Comparison of ENCODE assay signal across 26 mouse cellular contexts in the genomic region with DNA sequence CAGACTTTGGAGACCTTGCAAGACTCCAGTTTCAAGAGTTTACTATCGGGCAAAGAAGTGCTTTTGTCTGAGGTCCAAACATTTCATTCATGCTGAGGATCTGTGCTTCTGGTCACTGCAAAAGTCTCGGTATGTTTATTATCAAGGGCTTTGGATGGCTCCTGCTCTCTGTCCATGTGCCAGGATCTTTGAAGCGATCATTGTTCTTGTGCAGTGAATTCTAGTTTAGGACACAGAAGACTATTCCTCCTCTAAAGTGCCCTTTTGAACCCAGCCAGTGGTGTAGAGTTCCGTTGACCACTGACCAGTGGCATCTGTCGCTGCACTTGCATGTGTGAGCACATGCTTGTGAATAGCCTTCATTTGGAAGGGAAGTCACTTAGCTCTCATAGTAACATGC.
DNase-seq lines count a peak whose midpoint lies in the region; ATAC-seq and TF ChIP-seq lines count a peak whose summit lies in the region.
"Had no signal": no experiment of that assay in that cellular context is flagged by ENCODE, and none has a peak within 500 bp of the region (broad histone marks: within the 10 kb centered on the region; RNA-seq: fewer than 3 reads in every experiment).

No protein-coding gene starts in this region.

- no peak overlapping the region for H3K4me3 ChIP-seq in hindbrain, postnatal 0 days (ENCODE audit: low read length)
- H3K4me3 ChIP-seq in hindbrain, embryonic 10.5 days = no peak overlapping the region
- H3K4me3 ChIP-seq: embryonic facial prominence, embryonic 12.5 days; embryonic facial prominence, embryonic 15.5 days; gastrocnemius, adult 2 months; heart, embryonic 12.5 days; heart, embryonic 15.5 days; hindbrain, embryonic 12.5 days; intestine, embryonic 15.5 days had no signal

- DNase-seq in embryo, embryonic 10 days (ENCODE audit: low spot score) = peak; percentile 17
- DNase-seq in embryo, embryonic 11 days = no peak
- DNase-seq in hindbrain, postnatal 0 days (ENCODE audit: low spot score) = peak; percentile 43
- DNase-seq in hindbrain, embryonic 10.5 days (ENCODE audit: low spot score) = no peak
- peak; percentile 92 for DNase-seq in Muller cell, postnatal 12 days (ENCODE audit: inconsistent ontology term)
- DNase-seq in liver = no peak
- DNase-seq: adrenal gland, postnatal 10 days; adrenal gland, postnatal 36 days; cerebellum, adult 18-20 months; cerebellum, adult 9-10 months; cerebellum, postnatal 14 days; forebrain, postnatal 0 days; gastrocnemius, adult 2 months; gastrocnemius, postnatal 14 days; heart, adult 18-20 months; heart, postnatal 10 days; heart, postnatal 36 days; kidney, adult 11 months had no signal

- H3K4me1 ChIP-seq in hindbrain, postnatal 0 days (ENCODE audit: insufficient read depth, low read length) = no peaks in the 10 kb centered on the region
- peaks cover 16% of the 10 kb centered on the region; the same call in 1 of the 2 replicates for H3K4me1 ChIP-seq in hindbrain, embryonic 10.5 days (replicated peaks)
- H3K4me1 ChIP-seq: embryonic facial prominence, embryonic 12.5 days; embryonic facial prominence, embryonic 15.5 days; heart, embryonic 12.5 days; heart, embryonic 15.5 days; hindbrain, embryonic 12.5 days; intestine, embryonic 15.5 days had no signal

- no peaks in the 10 kb centered on the region for H3K27me3 ChIP-seq in hindbrain, postnatal 0 days (ENCODE audit: insufficient read depth, low read length)
- no peaks in the 10 kb centered on the region for H3K27me3 ChIP-seq in hindbrain, embryonic 10.5 days (ENCODE audit: insufficient read depth, poor library complexity, severe bottlenecking)
- H3K27me3 ChIP-seq: embryonic facial prominence, embryonic 12.5 days; embryonic facial prominence, embryonic 15.5 days; heart, embryonic 12.5 days; heart, embryonic 15.5 days; hindbrain, embryonic 12.5 days; intestine, embryonic 15.5 days; Patski had no signal

- H3K9ac ChIP-seq in hindbrain, postnatal 0 days (replicated peaks; ENCODE audit: low read length) = no peak overlapping the region
- H3K9ac ChIP-seq: embryonic facial prominence, embryonic 12.5 days; embryonic facial prominence, embryonic 15.5 days; forebrain, postnatal 0 days; heart, embryonic 12.5 days; heart, embryonic 15.5 days; hindbrain, embryonic 12.5 days; intestine, embryonic 15.5 days had no signal

- no peak for TF ChIP-seq CTCF in hindbrain, postnatal 0 days (IDR thresholded peaks at IDR 0.05; ENCODE audit: low read depth)

- H3K9me3 ChIP-seq in hindbrain, postnatal 0 days (ENCODE audit: low read length) = no peaks in the 10 kb centered on the region
- no peaks in the 10 kb centered on the region for H3K9me3 ChIP-seq in hindbrain, embryonic 10.5 days
- H3K9me3 ChIP-seq: embryonic facial prominence, embryonic 12.5 days; embryonic facial prominence, embryonic 15.5 days; heart, embryonic 12.5 days; heart, embryonic 15.5 days; hindbrain, embryonic 12.5 days; intestine, embryonic 15.5 days had no signal

- peak; percentile 64; the same call in 1 of the 2 replicates for ATAC-seq in hindbrain, postnatal 0 days
- ATAC-seq: forebrain, embryonic 14.5 days; forebrain, postnatal 0 days; intestine, embryonic 15.5 days; Patski had no signal

- no peak overlapping the region for H3K27ac ChIP-seq in hindbrain, postnatal 0 days
- H3K27ac ChIP-seq in hindbrain, embryonic 10.5 days = no peak overlapping the region
- H3K27ac ChIP-seq: embryonic facial prominence, embryonic 12.5 days; embryonic facial prominence, embryonic 15.5 days; gastrocnemius, adult 2 months; heart, embryonic 15.5 days; hindbrain, embryonic 12.5 days; intestine, embryonic 15.5 days had no signal

- 47% methylated on average over 5 of the region's 5 CpGs for WGBS in hindbrain, postnatal 0 days
- 50% methylated on average over 5 of the region's 5 CpGs for WGBS in hindbrain, embryonic 10.5 days

- no peaks in the 10 kb centered on the region for H3K36me3 ChIP-seq in hindbrain, postnatal 0 days (ENCODE audit: insufficient read depth, low read length)
- no peaks in the 10 kb centered on the region for H3K36me3 ChIP-seq in hindbrain, embryonic 10.5 days
- H3K36me3 ChIP-seq: embryonic facial prominence, embryonic 12.5 days; embryonic facial prominence, embryonic 15.5 days; heart, embryonic 12.5 days; heart, embryonic 15.5 days; hindbrain, embryonic 12.5 days; intestine, embryonic 15.5 days had no signal

- no peak overlapping the region for H3K4me2 ChIP-seq in hindbrain, postnatal 0 days (ENCODE audit: low read depth, low read length)
- H3K4me2 ChIP-seq: embryonic facial prominence, embryonic 12.5 days; embryonic facial prominence, embryonic 15.5 days; heart, embryonic 12.5 days; heart, embryonic 15.5 days; hindbrain, embryonic 12.5 days; intestine, embryonic 15.5 days had no signal

Comparison
In these comparisons a context has a peak if more than half of its experiments do, and no peak if none do; other contexts are left out.
1. DNase-seq: peak in embryo, embryonic 10 days (single experiment), hindbrain, postnatal 0 days (single experiment) and Muller cell, postnatal 12 days (single experiment); none in embryo, embryonic 11 days (single experiment), hindbrain, embryonic 10.5 days (single experiment) and liver (single experiment).